In the genomic region with DNA sequence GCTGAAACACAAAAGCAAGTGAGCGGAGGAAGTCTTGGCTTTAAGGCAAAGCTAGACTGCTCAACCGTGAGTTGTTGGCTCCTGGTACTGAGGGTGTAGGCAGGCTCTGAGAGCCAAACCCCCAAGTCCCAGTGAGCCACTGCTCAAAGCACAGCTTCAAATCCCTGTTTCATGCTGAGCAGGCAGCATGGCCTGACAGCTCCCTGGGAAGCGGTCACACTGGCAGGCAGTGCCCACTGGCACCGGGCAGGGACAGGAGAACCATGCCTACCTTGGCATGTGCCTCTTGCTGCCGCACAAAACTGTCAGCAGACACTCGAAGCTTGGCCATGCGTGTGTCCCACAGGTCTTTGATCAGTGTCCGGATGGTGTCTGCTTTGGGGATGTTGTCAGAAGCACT, we compare ENCODE assay signal across 15 mouse cellular contexts. TPM values are rescaled to one million over a fixed set of nuclear protein-coding genes. Genes with fewer than 3 reads are reported as not detected.
A peak's percentile ranks its signal among the peaks of the same experiment; 100 is the strongest.
DNase-seq lines count a peak whose midpoint lies in the region; ATAC-seq and TF ChIP-seq lines count a peak whose summit lies in the region.
"Had no signal": no experiment of that assay in that cellular context is flagged by ENCODE, and none has a peak within 500 bp of the region (broad histone marks: within the 10 kb centered on the region; RNA-seq: fewer than 3 reads in every experiment).

No protein-coding gene starts in this region.

- no peak for TF ChIP-seq CTCF in heart, adult 2 months (IDR thresholded peaks at IDR 0.05)

- H3K4me1 ChIP-seq in heart, adult 2 months (ENCODE audit: control insufficient read depth, insufficient read depth, low read length) = peaks cover 2% of the 10 kb centered on the region; the same call in 1 of the 2 replicates
- peaks cover 11% of the 10 kb centered on the region; the same call in 1 of the 2 replicates for H3K4me1 ChIP-seq in heart, embryonic 12.5 days (replicated peaks)
- H3K4me1 ChIP-seq in heart, embryonic 11.5 days (ENCODE audit: control insufficient read depth, insufficient read depth, low read length) = peaks cover 5% of the 10 kb centered on the region; the same call in 1 of the 2 replicates

- 66% methylated on average over 8 of the region's 8 CpGs for WGBS in heart, adult 2 months
- WGBS in heart, embryonic 12.5 days = 81% methylated on average over 8 of the region's 8 CpGs
- WGBS in heart, embryonic 11.5 days (ENCODE audit: insufficient replicate concordance) = 90% methylated on average over 8 of the region's 8 CpGs

- H3K4me3 ChIP-seq in heart, adult 2 months = no peak overlapping the region
- no peak overlapping the region for H3K4me3 ChIP-seq in heart, embryonic 12.5 days
- H3K4me3 ChIP-seq in heart, embryonic 11.5 days (ENCODE audit: low read depth, low read length) = no peak overlapping the region
- H3K4me3 ChIP-seq: hindbrain, embryonic 13.5 days had no signal

- H3K9me3 ChIP-seq in heart, embryonic 12.5 days (replicated peaks) = no peaks in the 10 kb centered on the region
- H3K9me3 ChIP-seq in heart, embryonic 11.5 days (replicated peaks; ENCODE audit: control insufficient read depth, low read length) = no peaks in the 10 kb centered on the region
- H3K9me3 ChIP-seq: hindbrain, embryonic 13.5 days had no signal

- no peaks in the 10 kb centered on the region for H3K36me3 ChIP-seq in heart, adult 2 months (ENCODE audit: control insufficient read depth, insufficient read depth, low read length)
- H3K36me3 ChIP-seq in heart, embryonic 12.5 days = peaks cover 84% of the 10 kb centered on the region
- peaks cover 50% of the 10 kb centered on the region for H3K36me3 ChIP-seq in heart, embryonic 11.5 days (ENCODE audit: control insufficient read depth, insufficient read depth, low read length)

- no peak for TF ChIP-seq POLR2A in heart, adult 2 months (IDR thresholded peaks at IDR 0.05; ENCODE audit: insufficient read depth, low read depth, low read length)

- no peaks in the 10 kb centered on the region for H3K79me2 ChIP-seq in heart, adult 2 months (replicated peaks; ENCODE audit: control insufficient read depth, insufficient read depth, low read length)

- intact Hi-C loops in heart, adult 2 months (cut with DNase I) = no loop called here
- intact Hi-C loops in left cerebral cortex, postnatal 4 days (cut with DNase I) = no loop called here

- peak; percentile 91 for TF ChIP-seq EP300 in heart, adult 2 months (IDR thresholded peaks at IDR 0.05; ENCODE audit: insufficient read depth, low read depth, low read length)

- H3K27ac ChIP-seq in heart, adult 2 months = no peak overlapping the region
- no peak overlapping the region for H3K27ac ChIP-seq in heart, embryonic 12.5 days (ENCODE audit: poor library complexity, severe bottlenecking)
- H3K27ac ChIP-seq in heart, embryonic 11.5 days (ENCODE audit: low read depth, low read length) = 0 out of 2 replicates have a peak overlapping the region, but pooled peaks have one; percentile 22
- H3K27ac ChIP-seq: hindbrain, embryonic 13.5 days; macrophage had no signal

- no peak overlapping the region for H3K4me2 ChIP-seq in heart, embryonic 12.5 days
- no peak overlapping the region for H3K4me2 ChIP-seq in heart, embryonic 11.5 days
- H3K4me2 ChIP-seq: hindbrain, embryonic 13.5 days; lung, embryonic 14.5 days had no signal

- no peak for ATAC-seq in heart, embryonic 12.5 days (ENCODE audit: insufficient number of reproducible peaks, low FRiP score)
- no peak for ATAC-seq in heart, embryonic 11.5 days (replicated peaks; ENCODE audit: insufficient number of reproducible peaks, low FRiP score, low TSS enrichment)

- peak; percentile 74 to 83 for DNase-seq in cerebellum, postnatal 10 days
- DNase-seq in cerebellum, adult 11 months = no peak
- peak in 1 of 2 experiments; percentile 78 for DNase-seq in heart, adult 2 months
- DNase-seq in left cerebral cortex, postnatal 4 days = peak; percentile 76
- DNase-seq in left cerebral cortex, adult 18-20 months (ENCODE audit: low spot score in 2 of 2) = no peak
- no peak for DNase-seq in natural killer cell, adult 2 months (ENCODE audit: low spot score in 2 of 2)
- DNase-seq: cerebellum, adult 8-10 months; layer of hippocampus, adult 9-11 months; lung, embryonic 14.5 days; right cerebral cortex, adult 18-20 months; thymus, adult 2 months had no signal

- H3K27me3 ChIP-seq in heart, adult 2 months (ENCODE audit: control insufficient read depth, insufficient read depth, low read length) = no peaks in the 10 kb centered on the region
- H3K27me3 ChIP-seq in heart, embryonic 12.5 days (replicated peaks) = no peaks in the 10 kb centered on the region
- H3K27me3 ChIP-seq in heart, embryonic 11.5 days (ENCODE audit: control insufficient read depth, insufficient read depth, low read length) = no peaks in the 10 kb centered on the region
- H3K27me3 ChIP-seq: hindbrain, embryonic 13.5 days had no signal

- no peak overlapping the region for H3K9ac ChIP-seq in heart, adult 2 months (ENCODE audit: low read depth, low read length)
- H3K9ac ChIP-seq in heart, embryonic 12.5 days = no peak overlapping the region
- H3K9ac ChIP-seq in heart, embryonic 11.5 days (ENCODE audit: low read depth, low read length) = 0 out of 2 replicates have a peak overlapping the region, but pooled peaks have one; percentile 28
- H3K9ac ChIP-seq: hindbrain, embryonic 13.5 days; lung, embryonic 14.5 days had no signal

RNA-seq across cellular contexts. Expression of a gene that starts 7.3 kb away (rescaled TPM):
- total RNA-seq in heart, adult 2 months (2021) = 1 to 10 TPM; 1.1 to 1.5 TPM
- 1.3 and 1.4 TPM in 2 replicates for polyA plus RNA-seq in heart, adult 2 months (2012; rRNA removed)
- polyA plus RNA-seq in heart, embryonic 12.5 days (2016; fragmentation: Nextera tagmentation; extraction: Ambion mirVana) = 63.4 and 66.8 TPM in 2 replicates
- 1 to 10 TPM; 4.8 to 5.7 TPM for total RNA-seq in left cerebral cortex, postnatal 4 days (2021)
- 1 to 10 TPM; 2.1 to 2.4 TPM for total RNA-seq in left cerebral cortex, adult 18-20 months (2021)
- polyA plus RNA-seq in heart, embryonic 11.5 days (2014; fragmentation: Nextera tagmentation; extraction: Ambion mirVana) = 81.8 and 82.7 TPM in 2 replicates

Comparison
In these comparisons a context has a peak if more than half of its experiments do, and no peak if none do; other contexts are left out.
1. DNase-seq: peak in cerebellum, postnatal 10 days (2 of 2) and left cerebral cortex, postnatal 4 days (single experiment); none in cerebellum, adult 11 months (single experiment), left cerebral cortex, adult 18-20 months (0 of 2) and natural killer cell, adult 2 months (0 of 2).